Mouse (Mus musculus): ENCODE data around the gene Abcb8. TPM values are rescaled to one million over a fixed set of nuclear protein-coding genes. Genes with fewer than 3 reads are reported as not detected.
"Not testable (repeated sequence)": the region's sequence is repeated elsewhere in the genome, so short reads cannot be mapped to it uniquely, and the experiment has no call there.

The Abcb8 gene
- polyA plus RNA-seq, 1 experiment from 2014 or later = 42.1 TPM

- Histone ChIP-seq H3K9ac (peak overlapping the region; percentile 73), H3K9me3 (no peaks in the 10 kb centered on the region), H3K27me3 (peaks cover 38% of the 10 kb centered on the region), H3K4me1 (peaks cover 29% of the 10 kb centered on the region), H3K4me2 (replicated peaks) (peak overlapping the region; percentile 98), H3K36me3 (no peaks in the 10 kb centered on the region), H3K27ac (peak overlapping the region; percentile 10; the same call in 1 of the 2 replicates), H3K4me3 (peak overlapping the region; percentile 54)
- ATAC-seq (ENCODE audit: low FRiP score, low read depth) = peak; percentile 63
- 1% methylated on average over 73 of the region's 73 CpGs for WGBS
These were observed 5.9 kb upstream of the Abcb8 start for GRCm38 (mm10) chr5:24387264-24388241.

DNA sequence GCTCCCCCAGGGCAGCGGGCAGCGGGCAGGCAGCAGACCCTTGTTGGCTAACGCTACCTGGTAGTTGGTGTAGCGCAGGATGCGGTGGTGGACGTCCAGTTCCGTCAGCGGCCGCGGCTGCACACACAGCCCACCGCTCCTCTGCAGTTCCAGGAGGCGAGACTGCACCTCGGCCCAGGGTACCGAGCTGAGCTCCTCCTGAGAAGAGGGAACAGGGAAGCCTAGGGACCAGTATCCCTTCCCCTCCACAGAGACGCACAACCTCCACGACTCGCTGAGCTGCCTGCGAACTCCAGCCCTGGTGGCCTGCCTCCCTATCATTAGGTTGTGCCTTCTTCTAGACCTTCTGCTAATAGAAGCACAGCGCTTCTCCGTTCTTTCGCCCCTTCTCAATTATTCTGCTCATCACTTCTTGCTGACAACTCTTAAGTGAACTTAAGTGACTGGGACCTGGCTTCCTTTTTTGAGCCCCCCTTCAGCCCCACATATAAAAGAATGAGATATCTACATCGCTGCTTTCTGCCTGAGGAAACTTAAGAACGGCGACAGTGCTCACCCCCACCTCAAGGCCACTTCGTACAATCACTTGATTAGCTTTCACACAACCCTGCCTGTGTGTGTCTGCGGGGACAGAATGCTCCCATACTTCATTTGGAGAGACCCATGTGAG lies 5.1 kb upstream of the Abcb8 start:
- H3K9me3 ChIP-seq = no peaks in the 10 kb centered on the region
- no peaks in the 10 kb centered on the region for H3K36me3 ChIP-seq
- WGBS = 25% methylated on average over 26 of the region's 26 CpGs
- peak overlapping the region; percentile 10; the same call in 1 of the 2 replicates for H3K27ac ChIP-seq
- H3K27me3 ChIP-seq = peaks cover 38% of the 10 kb centered on the region
- H3K4me1 ChIP-seq = peaks cover 25% of the 10 kb centered on the region
- peak overlapping the region; percentile 54 for H3K4me3 ChIP-seq
- no peak for ATAC-seq (ENCODE audit: low FRiP score, low read depth)
- peak overlapping the region; percentile 73 for H3K9ac ChIP-seq
- H3K4me2 ChIP-seq (replicated peaks) = peak overlapping the region; percentile 98

DNA sequence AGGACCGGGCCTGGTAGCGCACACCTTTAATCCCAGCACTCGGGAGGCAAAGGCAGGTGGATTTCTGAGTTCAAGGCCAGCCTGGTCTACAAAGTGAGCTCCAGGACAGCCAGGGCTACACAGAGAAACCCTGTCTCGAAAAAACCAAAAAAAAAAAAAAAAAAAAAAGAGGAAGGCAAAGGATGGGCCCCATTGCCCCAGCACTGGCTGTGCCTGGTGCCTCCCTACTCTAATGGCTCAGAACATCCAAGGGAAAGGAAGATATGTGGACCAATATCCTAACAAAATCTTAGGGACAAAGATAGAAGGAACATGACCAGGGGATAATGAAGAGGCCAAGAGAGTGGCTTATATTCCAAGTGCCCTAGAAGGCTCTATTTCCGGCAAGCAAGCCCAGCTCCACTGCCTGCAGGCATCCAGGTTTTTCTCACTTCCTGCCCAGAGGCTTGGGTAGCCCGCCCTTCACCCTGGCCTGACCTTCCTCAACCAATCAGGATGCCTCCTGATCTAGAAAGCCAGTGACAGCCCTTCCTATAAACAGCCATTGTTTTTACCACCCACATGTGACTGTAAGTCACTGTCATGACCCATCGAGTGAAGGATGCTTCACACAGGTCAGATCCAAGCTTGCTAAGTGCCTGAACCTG lies 4.3 kb upstream of the Abcb8 start:
- Histone ChIP-seq H3K4me1 (peaks cover 19% of the 10 kb centered on the region), H3K4me3 (no peak overlapping the region), H3K9ac (no peak overlapping the region), H3K27me3 (peaks cover 38% of the 10 kb centered on the region), H3K27ac (no peak overlapping the region), H3K9me3 (no peaks in the 10 kb centered on the region), H3K36me3 (no peaks in the 10 kb centered on the region), H3K4me2 (replicated peaks) (no peak overlapping the region)
- whole genome bisulfite sequencing = 52% methylated on average over 6 of the region's 7 CpGs
- ATAC-seq (ENCODE audit: low FRiP score, low read depth) = no peak

DNA sequence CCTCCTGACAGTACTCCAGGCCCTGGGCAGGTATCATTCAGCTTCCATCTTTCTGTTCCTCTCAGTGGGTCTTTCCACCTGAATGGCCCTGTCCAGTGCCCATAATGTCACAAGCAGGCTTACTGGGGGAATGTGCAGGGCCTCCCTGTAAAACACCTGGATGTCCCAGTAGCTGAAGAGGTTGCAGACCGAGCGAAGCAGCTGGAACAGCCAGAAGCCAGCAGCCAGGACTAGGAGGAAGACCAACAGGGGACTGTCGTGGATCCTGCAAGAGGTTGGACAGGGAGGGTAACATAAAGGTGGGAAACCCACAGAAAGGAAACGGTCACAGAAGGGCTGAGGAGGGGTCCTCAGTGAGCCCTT lies 3.8 kb upstream of the Abcb8 start:
- 66% methylated on average over 4 of the region's 4 CpGs for WGBS
- ATAC-seq (ENCODE audit: low FRiP score, low read depth) = no peak
- no peaks in the 10 kb centered on the region for H3K36me3 ChIP-seq

DNA sequence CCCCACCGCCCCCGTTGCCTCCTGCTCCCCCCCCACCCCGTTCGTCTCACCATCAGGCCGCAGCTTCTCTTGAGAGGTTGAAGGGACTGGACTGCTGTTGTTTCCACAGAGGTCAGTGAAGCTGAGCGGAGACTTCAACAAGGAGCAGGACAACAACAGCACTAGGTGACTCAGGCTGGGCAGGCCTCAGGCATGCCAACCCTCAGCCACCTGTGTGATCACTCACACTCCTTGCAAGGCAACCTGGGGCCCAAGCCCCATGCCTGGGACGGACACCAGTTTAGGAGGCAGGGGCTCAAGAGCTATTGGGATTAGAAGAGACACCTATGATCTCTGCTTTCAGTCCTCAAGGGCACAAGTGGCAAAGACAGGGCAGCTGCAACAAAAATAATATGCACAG lies 1.6 kb upstream of the Abcb8 start, which contains the start of gene Atg9b:
Atg9b (minus strand) TSS at position 280 of the 400 bp plus-strand sequence.
- 82% methylated on average over 7 of the region's 7 CpGs for WGBS
- H3K4me2 ChIP-seq (replicated peaks) = no peak within 1 kb of the TSS
- no peak within 1 kb of the TSS for H3K4me3 ChIP-seq
- no peak for ATAC-seq (ENCODE audit: low FRiP score, low read depth)
- H3K36me3 ChIP-seq = peaks cover 4% of the 10 kb centered on the region
- no peak within 1 kb of the TSS for H3K27ac ChIP-seq
- no peak within 1 kb of the TSS for H3K9ac ChIP-seq
- H3K27me3 ChIP-seq = peaks cover 24% of the 10 kb centered on the region
- H3K4me1 ChIP-seq = peaks cover 25% of the 10 kb centered on the region
- no peaks in the 10 kb centered on the region for H3K9me3 ChIP-seq

More for the DNA sequence above, 3.8 kb upstream of the Abcb8 start:
- Histone ChIP-seq H3K27ac (no peak overlapping the region), H3K27me3 (peaks cover 35% of the 10 kb centered on the region), H3K9ac (no peak overlapping the region), H3K4me2 (replicated peaks) (no peak overlapping the region), H3K4me1 (peaks cover 19% of the 10 kb centered on the region), H3K4me3 (no peak overlapping the region), H3K9me3 (no peaks in the 10 kb centered on the region)

DNA sequence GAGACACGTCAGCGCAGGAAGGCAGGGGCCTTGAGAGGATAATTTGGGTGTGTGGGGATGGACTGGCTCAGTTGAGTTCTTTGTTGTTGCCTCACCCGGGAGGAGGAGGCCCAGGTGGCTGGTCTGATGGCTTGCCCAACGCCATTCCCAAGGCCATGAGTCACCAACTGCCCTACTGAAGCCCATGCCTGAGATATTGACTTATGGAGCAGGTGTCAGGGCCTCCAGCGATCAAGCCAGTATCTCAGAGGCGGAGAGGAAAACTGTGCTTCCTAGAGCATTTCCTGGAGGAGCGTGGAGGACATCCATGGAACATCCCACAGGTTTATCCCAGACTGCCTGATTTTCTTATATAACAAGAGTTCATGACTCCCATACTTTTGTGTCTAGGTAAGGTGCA lies 739 bp upstream of the Abcb8 start:
- Histone ChIP-seq H3K4me3 (no peak overlapping the region), H3K36me3 (peaks cover 4% of the 10 kb centered on the region), H3K9ac (no peak overlapping the region), H3K4me1 (peaks cover 17% of the 10 kb centered on the region), H3K27ac (no peak overlapping the region), H3K4me2 (replicated peaks) (no peak overlapping the region), H3K27me3 (peaks cover 15% of the 10 kb centered on the region; the same call in 1 of the 2 replicates), H3K9me3 (no peaks in the 10 kb centered on the region)
- ATAC-seq (ENCODE audit: low FRiP score, low read depth) = no peak
- 80% methylated on average over 7 of the region's 7 CpGs for WGBS

- H3K27me3 ChIP-seq = peaks cover 4% of the 10 kb centered on the region; the same call in 1 of the 2 replicates
- peak overlapping the region; percentile 7; the same call in 1 of the 2 replicates for H3K27ac ChIP-seq
- peak; percentile 98 for ATAC-seq (ENCODE audit: low FRiP score, low read depth)
- H3K4me1 ChIP-seq = peaks cover 8% of the 10 kb centered on the region
- peak overlapping the region; percentile 57 for H3K4me3 ChIP-seq
- H3K36me3 ChIP-seq = peaks cover 4% of the 10 kb centered on the region
- peak overlapping the region; percentile 59 for H3K9ac ChIP-seq
- peak overlapping the region; percentile 60 for H3K4me2 ChIP-seq (replicated peaks)
- WGBS = 1% methylated on average over 36 of the region's 36 CpGs
- H3K9me3 ChIP-seq = no peaks in the 10 kb centered on the region
These were observed 867 bp downstream of the Abcb8 start for GRCm38 (mm10) chr5:24394165-24394894.

GRCm38 (mm10) chr5:24396254-24396653 lies 2.8 kb downstream of the Abcb8 start:
- H3K9me3 ChIP-seq; H3K27me3 ChIP-seq; H3K4me2 ChIP-seq (replicated peaks); H3K4me3 ChIP-seq; H3K27ac ChIP-seq; ATAC-seq (ENCODE audit: low FRiP score, low read depth); H3K4me1 ChIP-seq; H3K9ac ChIP-seq: not testable (repeated sequence)
- peaks cover 20% of the 10 kb centered on the region for H3K36me3 ChIP-seq
- 89% methylated on average over 6 of the region's 6 CpGs for WGBS

GRCm38 (mm10) chr5:24399686-24400085 lies 6.2 kb downstream of the Abcb8 start:
- WGBS = 82% methylated on average over 10 of the region's 10 CpGs
- peaks cover 8% of the 10 kb centered on the region; the same call in 1 of the 2 replicates for H3K4me1 ChIP-seq
- no peak overlapping the region for H3K9ac ChIP-seq
- H3K4me3 ChIP-seq = no peak overlapping the region
- no peaks in the 10 kb centered on the region for H3K9me3 ChIP-seq
- H3K4me2 ChIP-seq (replicated peaks) = no peak overlapping the region
- peaks cover 50% of the 10 kb centered on the region for H3K36me3 ChIP-seq
- no peaks in the 10 kb centered on the region for H3K27me3 ChIP-seq
- no peak for ATAC-seq (ENCODE audit: low FRiP score, low read depth)
- no peak overlapping the region for H3K27ac ChIP-seq

DNA sequence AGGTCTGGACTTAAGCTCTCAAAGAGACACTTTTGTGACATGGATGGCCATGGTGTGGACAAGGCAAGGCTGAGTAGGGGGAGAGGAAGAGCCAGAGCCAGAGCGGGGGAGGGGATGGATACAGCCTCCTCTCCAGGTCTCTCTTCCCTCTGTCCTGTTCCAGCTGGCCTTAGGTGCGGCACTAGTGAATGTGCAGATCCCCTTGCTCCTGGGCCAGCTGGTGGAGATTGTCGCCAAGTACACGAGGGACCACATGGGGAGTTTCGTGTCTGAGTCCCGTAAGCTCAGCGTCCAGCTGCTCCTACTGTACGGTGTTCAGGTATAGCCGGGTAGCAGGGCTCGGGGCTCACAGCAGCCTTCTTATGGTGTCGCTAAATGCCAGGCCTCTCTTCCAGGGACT lies 6.9 kb downstream of the Abcb8 start:
- Histone ChIP-seq H3K4me1 (0 out of 2 replicates have a peak, but pooled peaks cover under 1% of the 10 kb centered on the region), H3K9me3 (no peaks in the 10 kb centered on the region), H3K9ac (no peak overlapping the region), H3K4me2 (replicated peaks) (no peak overlapping the region), H3K4me3 (no peak overlapping the region), H3K27me3 (no peaks in the 10 kb centered on the region), H3K27ac (no peak overlapping the region), H3K36me3 (peaks cover 52% of the 10 kb centered on the region)
- 81% methylated on average over 11 of the region's 11 CpGs for WGBS
- ATAC-seq (ENCODE audit: low FRiP score, low read depth) = no peak

GRCm38 (mm10) chr5:24400911-24401605 lies 7.6 kb downstream of the Abcb8 start:
- H3K27ac ChIP-seq = no peak overlapping the region
- H3K4me1 ChIP-seq = no peaks in the 10 kb centered on the region
- no peak overlapping the region for H3K4me3 ChIP-seq
- no peak overlapping the region for H3K4me2 ChIP-seq (replicated peaks)
- no peak overlapping the region for H3K9ac ChIP-seq
- WGBS = 92% methylated on average over 5 of the region's 5 CpGs
- ATAC-seq (ENCODE audit: low FRiP score, low read depth) = no peak
- no peaks in the 10 kb centered on the region for H3K9me3 ChIP-seq
- peaks cover 59% of the 10 kb centered on the region for H3K36me3 ChIP-seq
- no peaks in the 10 kb centered on the region for H3K27me3 ChIP-seq

Data from limb, embryonic 13.5 days (tissue).